Mouse (Mus musculus): ENCODE measurements around the gene Fgfr2. TPM values are rescaled to one million over a fixed set of nuclear protein-coding genes. Genes with fewer than 3 reads are reported as not detected.

Gene Fgfr2
- total RNA-seq, 2 experiments from 2014 or later: 27.3 to 32.7 TPM

DNA sequence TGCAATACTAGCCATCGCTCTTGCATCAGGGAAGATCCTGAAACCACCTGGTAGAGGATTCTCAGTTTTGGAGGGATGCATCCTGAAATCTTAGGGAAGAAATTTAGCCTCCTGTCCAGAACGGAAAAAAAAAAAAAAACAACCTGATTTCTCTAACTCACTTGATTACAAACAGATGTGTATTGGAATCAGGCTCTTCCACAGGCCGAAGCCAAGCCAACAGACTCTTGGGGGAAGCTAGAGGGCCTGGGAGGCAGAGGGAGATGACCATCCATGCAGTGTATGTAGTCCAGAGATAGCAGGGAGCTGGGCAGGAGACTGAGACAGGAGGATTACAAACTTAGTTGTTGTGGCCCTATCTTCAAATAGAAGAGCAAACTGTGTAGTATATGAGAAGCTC is 29.0 kb downstream of the Fgfr2 start:
- DNase-seq (ENCODE audit: low spot score in 2 of 2): no peak
- intact Hi-C loops (cut with DNase I): no loop called here

DNA sequence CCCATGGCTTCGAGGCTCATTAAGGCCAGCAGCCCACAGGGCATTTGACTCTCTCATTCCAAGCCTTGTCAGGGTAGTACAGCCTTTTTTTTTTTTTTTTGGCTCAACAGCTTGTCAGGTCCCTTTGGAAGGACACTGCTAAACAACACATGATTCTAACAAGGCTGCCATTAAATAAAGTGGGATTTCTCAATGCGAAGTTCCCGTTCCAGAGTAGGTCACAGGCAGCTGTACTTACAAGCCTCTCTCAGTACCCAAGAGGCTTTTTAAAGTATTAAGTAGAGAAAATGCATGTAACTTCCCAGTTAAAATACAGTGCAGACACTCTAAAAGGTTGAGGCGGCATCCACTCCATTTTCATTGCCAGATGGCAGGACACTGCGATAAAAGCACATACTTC is 29.4 kb downstream of the Fgfr2 start:
- DNase-seq (ENCODE audit: low spot score in 2 of 2): no peak
- intact Hi-C loops (cut with DNase I): no loop called here

DNA sequence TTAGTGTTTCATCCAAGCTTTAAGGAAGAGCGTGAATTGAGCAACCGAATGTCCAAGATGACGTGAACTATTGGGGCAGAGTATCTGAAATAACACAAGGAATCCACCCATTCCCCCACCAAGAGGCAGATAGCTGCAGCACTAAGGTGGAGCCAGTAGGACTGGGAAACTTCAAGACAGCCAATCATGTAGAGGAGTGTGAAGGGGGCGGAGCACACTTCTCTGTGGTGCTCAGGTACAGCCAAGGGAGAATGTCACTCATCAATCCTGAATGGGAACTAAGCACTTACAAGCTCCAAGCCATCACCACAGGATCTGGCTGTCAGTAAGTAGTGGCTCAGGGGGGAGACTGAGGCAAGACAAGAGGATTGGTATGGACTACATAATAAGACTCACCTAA is 32.5 kb downstream of the Fgfr2 start:
- intact Hi-C loops (cut with DNase I): no loop called here

DNA sequence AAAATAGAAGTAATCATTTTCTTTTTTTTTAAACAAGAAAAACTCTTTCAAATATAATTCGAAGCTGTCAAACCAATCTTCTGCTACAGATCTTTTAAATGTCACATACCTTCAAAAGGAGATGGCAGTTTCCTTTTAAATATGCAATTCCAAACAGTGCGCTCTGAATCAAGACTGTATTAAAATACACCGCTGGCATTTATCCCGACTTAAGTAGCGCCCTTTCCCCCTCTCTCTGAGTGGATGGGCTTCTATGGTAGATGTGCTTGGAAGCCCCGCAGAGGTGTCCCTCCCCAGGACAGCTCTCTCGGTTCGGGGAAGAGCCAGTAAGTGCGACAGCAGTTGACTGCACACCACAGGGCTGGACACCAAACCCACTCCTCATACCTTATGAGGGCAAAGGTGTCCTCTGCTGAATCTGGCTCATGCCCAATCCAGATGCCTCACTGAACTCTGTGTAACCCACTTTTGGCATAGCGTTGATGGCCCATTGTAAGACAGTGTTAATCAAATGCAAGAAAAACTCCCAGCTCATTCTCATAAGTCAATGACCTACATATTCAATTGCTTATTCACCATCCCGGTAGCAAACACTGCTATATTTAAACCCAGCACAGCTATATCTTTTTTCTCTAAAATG is 33.4 kb downstream of the Fgfr2 start:
- no peak for DNase-seq (ENCODE audit: low spot score in 2 of 2)
- intact Hi-C loops (cut with DNase I): no loop called here

More for the DNA sequence above, 32.5 kb downstream of the Fgfr2 start:
- no peak for DNase-seq (ENCODE audit: low spot score in 2 of 2)

DNA sequence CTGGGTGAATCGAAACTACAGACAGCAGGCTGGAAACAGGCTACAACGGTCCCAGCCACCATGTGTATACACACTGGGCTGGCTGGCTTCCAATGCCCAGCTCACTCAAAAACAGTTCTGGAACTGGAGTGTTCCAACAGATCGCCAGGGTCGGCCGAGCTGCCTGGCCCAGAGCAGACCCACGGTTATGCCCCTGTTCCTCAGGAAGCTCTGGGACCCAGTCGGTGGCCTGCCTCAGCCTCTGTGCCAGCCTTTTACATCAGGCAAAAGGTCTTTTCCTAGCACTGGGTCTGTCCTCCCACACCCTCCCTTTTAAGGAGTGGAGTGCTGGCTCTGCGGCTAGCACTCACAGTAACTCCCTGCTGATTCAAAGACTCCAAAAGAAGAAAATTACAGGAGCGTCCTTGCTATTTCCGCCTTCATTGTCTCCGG is 34.3 kb downstream of the Fgfr2 start:
- peak; percentile 67 to 73 for DNase-seq (ENCODE audit: low spot score in 2 of 2)
- intact Hi-C loops (cut with DNase I): no loop called here

DNA sequence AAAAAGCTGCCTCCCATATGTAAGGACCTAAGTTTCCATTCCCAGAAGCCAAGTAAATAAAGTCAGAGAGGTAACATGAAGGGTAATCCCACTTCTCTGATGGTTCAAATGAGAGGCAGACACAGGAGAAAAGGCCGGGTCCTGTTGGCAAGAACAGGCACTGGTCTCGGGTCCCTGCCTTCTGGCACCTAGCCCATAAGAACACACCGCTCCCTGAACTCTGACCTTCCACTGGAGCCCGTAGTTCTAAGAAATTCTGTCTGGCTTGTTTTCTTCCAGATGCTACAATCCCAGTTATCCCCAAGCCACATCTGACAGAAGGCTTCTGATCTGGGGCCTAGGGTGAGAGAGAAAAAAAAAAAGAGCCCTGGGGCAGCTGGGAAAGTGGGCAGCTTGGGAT is 34.7 kb downstream of the Fgfr2 start:
- intact Hi-C loops (cut with DNase I): no loop called here
- no peak for DNase-seq (ENCODE audit: low spot score in 2 of 2)

DNA sequence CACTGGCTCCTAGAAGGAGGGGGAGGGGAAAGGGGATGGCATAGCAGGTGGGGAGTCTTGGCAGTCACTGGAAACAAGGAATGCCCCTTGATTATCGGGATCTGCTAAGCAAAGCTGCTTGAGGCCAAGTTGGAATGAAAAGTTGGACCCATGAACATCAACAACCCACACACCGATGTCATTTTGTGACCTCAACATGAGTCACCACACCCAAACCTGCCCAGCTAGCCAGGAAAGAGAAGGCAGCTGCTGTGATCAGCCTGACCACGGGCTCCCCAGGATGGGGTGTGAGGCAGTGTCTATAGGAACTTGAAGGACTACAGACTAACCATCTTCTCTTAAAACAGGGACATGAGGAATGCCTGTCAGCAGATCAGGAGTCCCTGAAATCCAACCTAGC is 37.7 kb downstream of the Fgfr2 start:
- intact Hi-C loops (cut with DNase I): no loop called here

DNA sequence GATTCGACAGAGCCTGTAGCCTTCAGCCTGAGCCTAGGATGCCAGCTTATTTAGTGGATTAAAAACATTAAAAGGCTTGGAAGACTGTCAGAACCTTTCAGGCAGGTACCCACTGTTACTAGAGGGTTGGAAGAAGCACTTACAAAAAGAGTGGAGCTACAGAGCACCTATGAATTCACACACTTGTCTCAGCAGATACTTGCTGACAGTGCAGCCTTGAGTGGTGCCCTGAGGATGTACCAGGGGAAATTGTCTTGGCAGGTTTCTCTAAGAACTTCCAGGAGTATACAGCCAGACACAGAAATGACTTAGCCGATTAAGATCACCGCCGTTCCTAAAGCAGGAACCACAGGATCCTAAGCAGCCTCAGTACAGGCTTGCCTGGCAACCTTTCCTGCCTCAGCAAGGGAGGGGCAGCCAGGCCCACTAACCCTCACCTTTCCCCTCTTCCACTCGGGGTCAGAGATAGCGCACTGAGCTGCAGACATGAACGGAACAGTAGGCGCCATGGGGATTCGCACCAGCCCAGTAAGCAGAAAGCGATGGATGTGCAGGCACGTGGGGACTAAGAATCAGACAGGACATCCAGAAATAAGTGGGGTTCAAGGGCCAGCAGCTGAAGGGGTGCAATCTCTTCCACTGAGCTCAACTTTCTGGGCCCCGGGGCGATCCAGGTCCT is 39.1 kb downstream of the Fgfr2 start:
- intact Hi-C loops (cut with DNase I): no loop called here
- DNase-seq (ENCODE audit: low spot score in 2 of 2): no peak

More for the DNA sequence above, 37.7 kb downstream of the Fgfr2 start:
- DNase-seq (ENCODE audit: low spot score in 2 of 2): no peak

DNA sequence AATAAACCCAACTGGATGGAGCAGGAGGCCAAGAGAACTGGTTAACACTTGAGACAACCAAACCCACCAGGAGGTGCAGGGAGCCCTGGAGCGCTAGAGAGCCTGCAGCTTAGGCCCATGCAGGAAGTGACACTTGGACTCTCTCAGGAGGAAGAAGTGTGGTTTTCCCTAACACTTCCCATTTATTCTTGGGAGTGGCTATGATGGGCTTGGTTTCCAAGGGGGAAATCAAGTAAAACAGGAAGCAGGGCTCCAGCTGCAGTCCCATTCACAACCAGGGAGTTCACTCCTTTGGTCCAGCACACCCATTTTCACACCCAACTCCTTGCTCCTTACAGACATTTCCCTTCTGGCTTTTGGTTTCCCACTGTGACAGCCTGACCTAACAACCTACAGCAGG is 44.2 kb downstream of the Fgfr2 start:
- intact Hi-C loops (cut with DNase I): no loop called here
- no peak for DNase-seq (ENCODE audit: low spot score in 2 of 2)

DNA sequence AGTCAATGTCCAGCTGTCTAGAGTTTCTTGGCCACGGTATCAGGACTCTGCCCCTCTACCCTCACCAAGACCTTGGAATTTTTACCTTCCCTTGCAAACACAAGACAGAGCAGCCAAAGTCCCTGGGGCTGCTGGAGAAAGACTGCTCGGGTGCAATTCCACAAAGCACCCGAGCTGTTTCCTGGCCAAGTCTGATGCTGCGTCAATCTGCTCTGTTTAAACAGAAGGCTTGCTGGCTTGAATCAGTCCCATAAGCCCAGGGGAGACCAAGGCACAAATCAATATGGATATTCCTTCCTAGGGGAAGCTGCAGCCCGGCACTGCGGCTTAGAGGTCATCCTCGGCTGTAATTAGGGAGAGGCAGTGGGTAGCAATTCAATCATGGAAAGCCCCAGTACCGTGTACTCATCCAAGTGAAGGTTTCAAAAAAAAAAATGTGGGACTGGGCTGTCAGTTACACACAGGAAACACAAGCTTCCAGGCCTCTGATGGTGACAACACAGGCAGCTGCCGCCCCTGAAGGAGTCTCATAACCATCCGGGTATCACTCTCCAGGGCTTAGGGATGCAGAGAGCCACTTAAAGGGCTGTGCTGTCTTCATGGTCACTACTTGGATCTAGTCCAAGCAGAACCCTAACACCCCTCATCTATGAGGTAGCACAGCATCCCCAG is 48.6 kb downstream of the Fgfr2 start:
- DNase-seq (ENCODE audit: low spot score in 2 of 2): no peak
- intact Hi-C loops (cut with DNase I): no loop called here

DNA sequence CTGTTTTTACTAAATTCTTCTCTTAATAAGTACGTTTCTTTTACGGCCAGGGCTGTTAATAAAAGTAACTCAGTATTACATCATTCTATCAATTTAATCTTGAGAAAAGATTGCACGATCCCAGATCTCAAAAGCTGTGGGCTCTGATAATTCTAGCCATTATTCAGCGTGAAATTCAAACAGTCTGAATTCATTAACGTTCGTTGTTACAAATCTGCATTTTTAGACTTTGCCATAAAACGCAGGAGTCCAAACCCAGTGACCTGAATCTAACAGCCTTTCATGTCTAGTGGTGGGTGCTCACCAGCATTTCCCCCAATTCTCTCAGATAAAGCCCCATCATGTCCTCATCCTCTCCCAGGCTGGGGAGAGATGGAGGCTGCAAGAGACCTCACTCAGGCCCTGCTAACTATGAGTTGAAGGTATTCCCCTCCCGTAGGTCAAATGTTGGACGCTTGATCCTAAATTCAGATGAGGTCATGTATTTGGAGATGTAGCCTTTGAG is 50.0 kb downstream of the Fgfr2 start:
- intact Hi-C loops (cut with DNase I): no loop called here
- DNase-seq (ENCODE audit: low spot score in 2 of 2): no peak

DNA sequence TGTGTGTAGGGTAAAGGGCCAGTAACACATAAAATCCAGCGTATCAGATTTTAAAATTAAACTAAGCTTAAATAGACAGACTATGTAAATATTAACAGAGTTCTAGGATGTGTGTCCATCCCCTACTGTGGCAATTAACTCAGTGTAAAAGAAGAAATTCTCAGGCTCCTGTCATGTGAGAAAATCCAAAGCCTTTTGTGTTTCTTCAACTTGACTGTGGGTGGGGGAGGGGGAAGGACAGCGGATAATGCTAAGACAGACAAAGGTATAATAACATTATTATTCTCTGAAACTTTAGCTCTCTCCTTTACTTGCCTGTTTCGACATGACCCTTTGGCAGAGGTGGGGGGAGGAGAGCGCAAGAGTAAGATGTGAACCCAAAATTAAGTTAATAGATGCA is 50.6 kb downstream of the Fgfr2 start:
- no peak for DNase-seq (ENCODE audit: low spot score in 2 of 2)
- intact Hi-C loops (cut with DNase I): no loop called here

DNA sequence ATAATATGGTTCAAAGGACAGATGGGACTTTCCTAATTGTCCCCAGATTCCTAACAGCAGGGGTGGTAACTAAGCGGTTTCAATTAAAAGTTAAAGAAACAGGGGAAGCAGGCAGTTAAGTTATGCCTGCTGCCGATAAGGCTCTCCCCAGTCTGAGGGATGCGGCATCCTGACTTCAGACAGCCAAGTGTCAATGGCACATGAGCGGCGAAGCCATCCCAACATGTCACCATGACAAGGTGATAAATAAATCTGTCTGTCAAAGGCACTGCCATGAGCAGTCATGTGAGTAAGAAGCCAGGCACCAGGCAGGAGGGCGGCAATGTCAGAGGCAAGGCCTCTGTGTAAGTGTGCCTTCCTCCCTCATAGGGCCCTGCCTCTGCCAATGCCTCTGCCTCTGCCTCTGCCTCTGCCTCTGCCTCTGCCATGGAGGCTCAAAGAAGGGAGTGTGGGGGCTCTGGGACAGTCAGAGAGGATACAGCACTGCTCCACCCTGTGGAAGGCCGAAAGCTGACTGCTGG is 55.8 kb downstream of the Fgfr2 start:
- intact Hi-C loops (cut with DNase I): no loop called here

DNA sequence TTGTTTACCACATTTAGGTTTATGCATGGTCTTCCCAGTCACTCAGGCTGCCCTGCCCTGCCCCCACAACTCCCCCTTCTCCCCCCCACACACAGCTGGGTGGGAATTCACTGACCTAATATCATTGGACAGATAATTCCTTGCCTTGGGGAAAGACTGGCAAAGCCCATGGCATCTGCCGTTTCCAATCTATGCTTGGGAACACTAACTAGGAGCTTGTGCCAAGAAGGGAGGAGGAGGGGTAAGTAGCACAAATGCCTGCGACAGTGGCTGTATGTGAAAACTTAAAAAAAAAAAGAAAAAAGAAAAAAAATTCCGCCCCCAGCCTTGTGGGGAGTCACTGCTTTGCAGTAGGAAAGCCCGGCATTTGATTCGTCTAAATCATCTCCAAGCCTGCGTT is 56.4 kb downstream of the Fgfr2 start:
- peak; percentile 63 to 89 for DNase-seq (ENCODE audit: low spot score in 2 of 2)
- intact Hi-C loops (cut with DNase I): no loop called here

More for the DNA sequence above, 55.8 kb downstream of the Fgfr2 start:
- DNase-seq (ENCODE audit: low spot score in 2 of 2): no peak

DNA sequence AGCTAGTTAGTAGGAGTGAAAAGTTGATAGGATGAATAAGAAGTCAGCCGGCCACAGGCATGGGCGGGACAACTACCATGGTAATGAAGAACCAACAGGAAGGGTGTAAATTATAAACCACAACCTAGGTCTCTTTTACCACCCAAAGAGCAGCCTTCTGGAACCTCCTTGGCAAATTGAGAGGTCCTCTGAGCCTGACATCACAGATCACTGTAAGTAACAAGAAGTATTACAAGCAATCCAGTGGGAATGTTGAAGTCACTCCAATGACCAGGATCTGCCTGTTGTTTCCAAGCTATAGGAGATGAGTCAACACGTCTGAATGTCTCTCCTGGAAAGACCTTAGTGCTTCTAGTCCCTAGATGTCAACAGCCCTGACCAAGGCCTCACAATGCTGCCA is 61.1 kb downstream of the Fgfr2 start:
- intact Hi-C loops (cut with DNase I): no loop called here
- DNase-seq (ENCODE audit: low spot score in 2 of 2): no peak

DNA sequence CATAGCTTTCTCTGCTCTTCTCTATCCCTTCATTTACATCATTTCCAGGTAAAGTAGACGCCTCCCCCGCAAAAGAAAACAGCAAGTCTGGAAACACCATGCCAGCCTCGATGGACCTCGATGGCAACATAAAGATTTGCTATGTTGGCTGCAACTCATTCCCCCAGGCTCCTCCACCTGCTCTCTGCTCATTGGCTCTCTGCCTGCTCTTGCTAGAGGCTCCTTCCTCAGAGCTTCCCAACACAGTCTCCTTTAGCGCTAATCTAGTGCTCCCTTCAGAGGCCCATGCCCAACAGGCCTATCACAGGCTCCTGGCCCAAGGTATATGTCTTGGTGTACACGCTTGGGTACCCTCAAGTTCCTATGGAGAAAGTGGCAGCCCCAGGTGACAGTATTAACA is 63.0 kb downstream of the Fgfr2 start:
- DNase-seq (ENCODE audit: low spot score in 2 of 2): no peak
- intact Hi-C loops (cut with DNase I): no loop called here

DNA sequence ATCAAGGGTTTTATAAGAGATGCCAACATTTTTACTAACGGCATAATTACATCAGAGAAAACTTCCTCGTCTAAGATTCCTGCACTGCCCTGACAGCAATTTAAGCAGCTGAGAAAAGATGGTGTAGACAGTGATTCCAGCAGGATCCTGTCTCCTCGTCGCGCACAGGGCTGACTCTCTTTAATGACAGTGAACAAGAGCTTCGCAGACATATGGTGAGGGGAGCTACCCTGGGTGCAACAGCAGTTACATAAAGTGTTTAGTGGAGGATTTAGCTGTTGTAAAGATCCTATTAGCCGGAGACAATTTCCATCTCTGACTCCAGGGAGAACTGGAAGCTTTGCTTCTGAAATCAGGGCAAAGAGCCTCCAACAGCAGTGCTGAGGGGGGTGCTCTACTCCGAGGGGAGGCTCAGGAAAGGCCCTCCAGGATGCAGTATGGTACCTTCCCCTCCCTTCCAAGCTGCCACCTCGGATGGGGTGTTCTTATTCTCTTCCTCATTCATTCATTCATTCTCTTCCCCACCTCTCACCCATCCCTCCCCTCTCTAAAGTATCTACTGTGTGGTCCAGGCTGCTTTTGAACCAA is 63.5 kb downstream of the Fgfr2 start:
- intact Hi-C loops (cut with DNase I): no loop called here
- DNase-seq (ENCODE audit: low spot score in 2 of 2): no peak

DNA sequence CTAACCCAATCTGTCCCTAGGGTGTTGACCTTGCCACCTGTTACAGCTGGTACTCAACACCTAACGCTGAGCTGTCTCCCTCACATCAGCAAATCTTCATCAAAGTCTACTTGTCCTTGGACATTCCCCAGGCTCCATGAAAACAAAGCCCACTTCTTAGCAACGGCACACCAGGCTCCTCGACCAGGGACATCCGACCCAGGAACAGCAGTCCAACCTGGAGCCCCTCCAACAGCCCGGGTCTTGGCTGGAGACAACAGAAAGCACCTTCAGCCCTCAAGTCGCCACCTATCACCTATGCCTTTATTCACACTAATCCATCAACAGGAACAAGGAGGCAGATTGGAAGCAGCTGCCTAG is 64.0 kb downstream of the Fgfr2 start:
- no peak for DNase-seq (ENCODE audit: low spot score in 2 of 2)
- intact Hi-C loops (cut with DNase I): no loop called here

DNA sequence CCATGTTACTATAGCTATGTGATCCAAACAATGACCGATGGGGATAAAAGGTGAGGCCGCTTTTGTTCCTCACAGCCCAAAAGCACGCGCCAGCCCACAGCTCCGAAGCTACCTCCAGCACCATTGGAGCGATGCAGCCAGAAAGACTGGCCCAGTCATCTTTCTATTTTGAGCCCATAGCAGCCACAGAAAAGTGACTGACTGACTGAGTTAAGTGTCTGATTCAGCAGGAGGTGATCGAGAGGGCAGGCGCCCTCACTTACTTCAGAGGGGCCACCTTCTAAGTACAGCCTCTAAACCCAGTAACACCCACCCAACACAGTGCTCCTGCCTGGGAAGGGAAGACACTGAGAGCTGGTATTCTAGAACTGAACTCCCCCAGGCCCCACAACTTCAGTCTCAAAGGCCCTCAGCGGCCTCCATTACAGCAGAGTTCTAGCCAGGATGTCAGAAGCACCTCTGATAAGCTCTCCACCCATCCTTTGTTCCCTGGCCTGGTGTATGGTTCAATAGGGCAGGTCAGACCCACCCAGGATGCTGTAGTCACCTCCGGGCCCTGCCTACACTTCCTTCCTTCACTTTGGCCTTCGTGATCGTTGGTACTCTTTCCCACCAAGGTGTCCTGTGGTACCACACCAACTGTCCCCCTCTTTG is 64.5 kb downstream of the Fgfr2 start:
- intact Hi-C loops (cut with DNase I): no loop called here
- DNase-seq (ENCODE audit: low spot score in 2 of 2): no peak

DNA sequence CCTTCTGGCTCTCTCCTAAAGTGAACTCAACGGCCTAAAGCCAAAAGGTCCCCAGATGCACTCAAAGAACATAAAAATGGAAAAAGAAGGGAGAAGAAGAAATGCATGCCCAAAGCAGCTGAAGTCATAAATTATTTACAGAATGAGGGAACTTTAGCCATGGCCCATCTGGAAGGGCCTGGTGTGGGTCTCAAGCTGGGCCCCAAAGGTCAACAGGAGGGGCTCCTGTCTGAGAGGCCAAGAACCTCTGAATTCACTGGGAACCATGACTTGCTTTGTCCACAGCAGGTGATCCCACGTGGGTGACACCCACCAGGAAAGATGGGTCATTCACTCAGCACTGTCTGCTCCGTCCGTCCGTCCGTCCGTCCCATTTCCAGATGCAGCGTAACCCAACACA is 66.2 kb downstream of the Fgfr2 start:
- intact Hi-C loops (cut with DNase I): no loop called here
- DNase-seq (ENCODE audit: low spot score in 2 of 2): no peak
